In the genomic region with DNA sequence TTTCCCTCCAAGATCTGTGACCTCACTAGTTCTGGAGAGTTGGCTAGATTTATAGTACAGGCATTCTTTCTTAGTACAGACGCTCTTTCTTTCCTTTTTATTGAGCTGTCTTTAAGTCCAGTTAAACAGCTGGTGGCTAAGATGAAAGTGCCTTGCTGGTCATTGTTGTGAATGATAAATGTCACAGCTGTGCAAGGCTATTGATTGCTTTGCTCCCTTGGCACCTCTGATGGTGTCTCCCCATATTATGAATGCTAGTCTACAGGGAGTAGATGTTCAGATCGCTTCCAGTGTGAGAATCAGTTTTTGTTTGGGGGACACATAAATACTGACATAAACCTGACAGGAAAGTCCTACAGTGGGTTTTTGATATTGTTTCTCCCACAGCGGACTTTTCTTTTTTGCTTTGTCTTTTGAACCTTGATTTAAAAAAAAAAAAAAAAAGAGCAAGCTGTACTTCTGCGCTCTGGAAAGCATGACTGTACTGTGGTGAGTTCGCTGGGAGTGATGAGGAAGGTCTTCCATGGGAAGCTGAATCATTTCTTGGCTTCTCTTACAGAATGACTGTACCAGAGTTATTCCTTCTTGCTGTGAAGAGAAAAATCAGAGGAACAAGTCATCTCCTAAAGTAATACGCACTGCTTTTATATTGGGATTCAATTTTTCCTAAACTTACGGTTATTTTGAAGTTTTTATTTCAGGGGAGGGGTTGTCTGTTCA, we compare ENCODE assay signal across 11 mouse cellular contexts.
DNase-seq lines count a peak whose midpoint lies in the region; ATAC-seq lines count a peak whose summit lies in the region.
"Had no signal": no experiment of that assay in that cellular context is flagged by ENCODE, and none has a peak within 500 bp of the region (broad histone marks: within the 10 kb centered on the region; RNA-seq: fewer than 3 reads in every experiment).

No protein-coding gene starts in this region.

- H3K9ac ChIP-seq in heart, embryonic 16.5 days (ENCODE audit: low read length), result no peak overlapping the region
- H3K9ac ChIP-seq in neural tube, embryonic 12.5 days, result no peak overlapping the region
- H3K9ac ChIP-seq: hindbrain, embryonic 14.5 days; stomach, embryonic 15.5 days had no signal

- DNase-seq in heart, adult 18-20 months, result no peak
- no peak for DNase-seq in neural tube, embryonic 10.5 days (ENCODE audit: extremely low spot score, low spot score)
- DNase-seq in layer of hippocampus, adult 8-10 months (ENCODE audit: low spot score in 2 of 2), result no peak
- DNase-seq in layer of hippocampus, adult 18-20 months (ENCODE audit: low spot score in 2 of 2), result no peak
- DNase-seq: cerebellum, postnatal 10 days had no signal

- WGBS in heart, embryonic 16.5 days, result 72% methylated on average over 7 of the region's 7 CpGs
- 46% methylated on average over 7 of the region's 7 CpGs for WGBS in neural tube, embryonic 12.5 days

- H3K27ac ChIP-seq in heart, embryonic 16.5 days (ENCODE audit: low read length), result peak overlapping the region; percentile 53
- H3K27ac ChIP-seq in neural tube, embryonic 12.5 days, result no peak overlapping the region
- H3K27ac ChIP-seq in brown adipose tissue, adult 24 weeks (replicated peaks; ENCODE audit: low read depth, low read length), result peak overlapping the region; percentile 61; the same call in 1 of the 2 replicates
- H3K27ac ChIP-seq: hindbrain, embryonic 14.5 days; stomach, embryonic 15.5 days had no signal

- H3K36me3 ChIP-seq in heart, embryonic 16.5 days (ENCODE audit: control insufficient read depth, insufficient read depth), result 0 out of 2 replicates have a peak, but pooled peaks cover 2% of the 10 kb centered on the region
- no peaks in the 10 kb centered on the region for H3K36me3 ChIP-seq in neural tube, embryonic 12.5 days
- H3K36me3 ChIP-seq: stomach, embryonic 15.5 days had no signal

- no peak overlapping the region for H3K4me2 ChIP-seq in heart, embryonic 16.5 days (ENCODE audit: low read depth, low read length)
- no peak overlapping the region for H3K4me2 ChIP-seq in neural tube, embryonic 12.5 days (replicated peaks)
- H3K4me2 ChIP-seq: hindbrain, embryonic 14.5 days; stomach, embryonic 15.5 days had no signal

- no peaks in the 10 kb centered on the region for H3K9me3 ChIP-seq in heart, embryonic 16.5 days (replicated peaks; ENCODE audit: control insufficient read depth, low read length)
- no peaks in the 10 kb centered on the region for H3K9me3 ChIP-seq in neural tube, embryonic 12.5 days
- H3K9me3 ChIP-seq: stomach, embryonic 15.5 days had no signal

- H3K27me3 ChIP-seq in heart, embryonic 16.5 days (ENCODE audit: control insufficient read depth, insufficient read depth, low read length), result no peaks in the 10 kb centered on the region
- H3K27me3 ChIP-seq in neural tube, embryonic 12.5 days (replicated peaks), result no peaks in the 10 kb centered on the region
- H3K27me3 ChIP-seq: stomach, embryonic 15.5 days had no signal

- H3K4me3 ChIP-seq in heart, embryonic 16.5 days (ENCODE audit: low read length), result no peak overlapping the region
- H3K4me3 ChIP-seq in neural tube, embryonic 12.5 days, result no peak overlapping the region
- no peak overlapping the region for H3K4me3 ChIP-seq in brown adipose tissue, adult 24 weeks (ENCODE audit: insufficient read depth, low read depth, low read length)
- H3K4me3 ChIP-seq: stomach, embryonic 15.5 days had no signal

- H3K4me1 ChIP-seq in heart, embryonic 16.5 days (ENCODE audit: control insufficient read depth, insufficient read depth, low read length), result peaks cover 15% of the 10 kb centered on the region
- peaks cover 10% of the 10 kb centered on the region; the same call in 1 of the 2 replicates for H3K4me1 ChIP-seq in neural tube, embryonic 12.5 days
- peaks cover 5% of the 10 kb centered on the region; the same call in 1 of the 2 replicates for H3K4me1 ChIP-seq in brown adipose tissue, adult 24 weeks (ENCODE audit: control insufficient read depth, insufficient read depth, insufficient read length, low read length)

- no peak for ATAC-seq in heart, embryonic 16.5 days (replicated peaks; ENCODE audit: extremely low read depth, insufficient read depth, low FRiP score)
- peak; percentile 37; the same call in 1 of the 2 replicates for ATAC-seq in neural tube, embryonic 12.5 days (ENCODE audit: low FRiP score, low read depth)
- ATAC-seq: forebrain, embryonic 16.5 days had no signal
